Mouse (Mus musculus): ENCODE data around the gene Apol7a. TPM values are rescaled to one million over a fixed set of nuclear protein-coding genes. Genes with fewer than 3 reads are reported as not detected.
A peak's percentile ranks its signal among the peaks of the same experiment; 100 is the strongest.
"Not testable (repeated sequence)": the region's sequence is repeated elsewhere in the genome, so short reads cannot be mapped to it uniquely, and the experiment has no call there.

Gene Apol7a
- polyA plus RNA-seq, 1 experiment from 2014 or later, result 31.4 TPM

DNA sequence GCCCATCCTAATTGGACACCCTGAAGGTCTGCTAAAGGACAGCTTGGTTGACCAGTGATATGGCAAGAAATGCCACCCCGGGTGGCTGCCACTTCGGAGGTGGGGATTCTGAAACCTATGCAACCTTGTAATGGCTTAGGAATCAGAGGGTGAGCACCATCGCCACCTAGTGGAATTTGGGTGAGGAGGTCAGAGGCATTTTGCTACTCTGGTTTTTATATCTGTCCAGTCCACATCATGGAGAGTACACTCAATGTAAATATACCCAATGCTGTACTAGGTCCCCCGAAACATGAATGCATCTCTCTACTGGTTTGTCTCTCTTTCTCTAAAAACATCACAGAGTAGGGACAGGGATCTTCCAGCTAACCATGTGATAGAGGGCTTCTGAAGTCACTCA lies 13.8 kb upstream of the Apol7a start:
- H3K9ac ChIP-seq (ENCODE audit: low read depth, low read length); H3K36me3 ChIP-seq (ENCODE audit: control insufficient read depth, insufficient read depth); H3K9me3 ChIP-seq (ENCODE audit: control insufficient read depth); H3K4me3 ChIP-seq (ENCODE audit: low read depth, low read length); H3K27me3 ChIP-seq (replicated peaks; ENCODE audit: control insufficient read depth, insufficient read depth, low read length); H3K4me2 ChIP-seq (replicated peaks; ENCODE audit: low read depth); H3K27ac ChIP-seq (ENCODE audit: low read depth, low read length); H3K4me1 ChIP-seq (replicated peaks; ENCODE audit: control insufficient read depth, insufficient read depth, low read length); ATAC-seq: not testable (repeated sequence)
- 18% methylated on average over 4 of the region's 4 CpGs for WGBS
- peak; percentile 65 for TF ChIP-seq CTCF (IDR thresholded peaks at IDR 0.05; ENCODE audit: low read depth)

- 33% methylated on average over 1 of the region's 4 CpGs for WGBS
- not testable (repeated sequence) for H3K4me2 ChIP-seq (replicated peaks; ENCODE audit: low read depth); H3K9ac ChIP-seq (ENCODE audit: low read depth, low read length); H3K9me3 ChIP-seq (ENCODE audit: control insufficient read depth); H3K4me3 ChIP-seq (ENCODE audit: low read depth, low read length); H3K36me3 ChIP-seq (ENCODE audit: control insufficient read depth, insufficient read depth); H3K27ac ChIP-seq (ENCODE audit: low read depth, low read length); H3K27me3 ChIP-seq (replicated peaks; ENCODE audit: control insufficient read depth, insufficient read depth, low read length); H3K4me1 ChIP-seq (replicated peaks; ENCODE audit: control insufficient read depth, insufficient read depth, low read length)
- ATAC-seq, result peak; percentile 63
Measured at GRCm38 (mm10) chr15:77411035-77411434, 12.1 kb upstream of the Apol7a start, which contains the start of gene Apol9a. TSS of gene Apol9a (minus strand) at chr15:77411135.

DNA sequence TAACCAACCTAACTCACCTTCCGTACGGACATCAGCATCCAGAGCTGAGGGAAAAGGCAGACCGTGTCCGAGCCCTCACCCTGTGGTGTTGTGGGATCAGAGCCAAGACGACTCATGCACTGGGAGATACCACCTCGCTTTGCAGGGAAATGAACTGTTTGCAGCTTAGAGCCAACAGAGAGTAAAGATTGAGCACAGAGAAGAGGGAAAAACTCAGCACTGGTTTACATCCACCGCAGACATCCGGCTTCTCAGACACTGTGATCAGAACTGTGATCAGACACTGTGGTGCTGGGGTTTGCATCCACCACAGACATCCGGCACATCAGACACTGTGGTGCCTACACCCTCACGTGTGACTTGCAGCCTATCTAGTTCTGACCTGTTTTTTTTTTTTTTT lies 7.5 kb upstream of the Apol7a start:
- not testable (repeated sequence) for H3K9ac ChIP-seq (ENCODE audit: low read depth, low read length); H3K27me3 ChIP-seq (replicated peaks; ENCODE audit: control insufficient read depth, insufficient read depth, low read length); H3K36me3 ChIP-seq (ENCODE audit: control insufficient read depth, insufficient read depth); H3K4me3 ChIP-seq (ENCODE audit: low read depth, low read length); H3K4me2 ChIP-seq (replicated peaks; ENCODE audit: low read depth); H3K4me1 ChIP-seq (replicated peaks; ENCODE audit: control insufficient read depth, insufficient read depth, low read length); H3K27ac ChIP-seq (ENCODE audit: low read depth, low read length); H3K9me3 ChIP-seq (ENCODE audit: control insufficient read depth); ATAC-seq
- 64% methylated on average over 8 of the region's 10 CpGs for WGBS

GRCm38 (mm10) chr15:77397450-77398132 lies 1.3 kb downstream of the Apol7a start:
- H3K4me1 ChIP-seq (replicated peaks; ENCODE audit: control insufficient read depth, insufficient read depth, low read length); H3K9ac ChIP-seq (ENCODE audit: low read depth, low read length); H3K4me3 ChIP-seq (ENCODE audit: low read depth, low read length); H3K27me3 ChIP-seq (replicated peaks; ENCODE audit: control insufficient read depth, insufficient read depth, low read length); H3K36me3 ChIP-seq (ENCODE audit: control insufficient read depth, insufficient read depth); H3K9me3 ChIP-seq (ENCODE audit: control insufficient read depth): not testable (repeated sequence)
- peak overlapping the region; percentile 28; the same call in 1 of the 2 replicates for H3K27ac ChIP-seq (ENCODE audit: low read depth, low read length)
- WGBS, result 17% methylated on average over 11 of the region's 11 CpGs
- H3K4me2 ChIP-seq (replicated peaks; ENCODE audit: low read depth), result peak overlapping the region; percentile 54
- peak; percentile 85 for ATAC-seq

DNA sequence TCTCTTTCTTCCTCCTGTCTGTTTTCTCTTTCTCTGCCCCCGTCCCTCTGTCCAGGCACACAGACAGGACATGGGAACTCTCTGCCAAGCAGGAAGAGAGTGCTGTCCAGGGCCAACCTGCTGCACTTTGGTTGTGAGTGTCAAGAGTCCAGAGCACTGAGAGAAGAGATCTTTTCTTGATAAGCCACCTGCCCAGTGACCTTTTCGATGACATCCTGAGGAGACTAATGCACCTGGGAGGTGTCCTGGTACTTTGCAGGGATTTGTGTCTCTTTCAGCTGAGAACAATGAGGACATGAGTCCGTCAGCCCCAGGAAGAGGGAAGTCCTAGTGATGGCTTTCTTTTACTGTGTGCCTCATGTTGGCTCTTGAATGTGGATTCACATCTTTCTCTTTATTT lies 5.1 kb downstream of the Apol7a start:
- not testable (repeated sequence) for H3K27ac ChIP-seq (ENCODE audit: low read depth, low read length); H3K9ac ChIP-seq (ENCODE audit: low read depth, low read length); H3K4me2 ChIP-seq (replicated peaks; ENCODE audit: low read depth); H3K27me3 ChIP-seq (replicated peaks; ENCODE audit: control insufficient read depth, insufficient read depth, low read length); H3K4me3 ChIP-seq (ENCODE audit: low read depth, low read length); H3K4me1 ChIP-seq (replicated peaks; ENCODE audit: control insufficient read depth, insufficient read depth, low read length); H3K9me3 ChIP-seq (ENCODE audit: control insufficient read depth); H3K36me3 ChIP-seq (ENCODE audit: control insufficient read depth, insufficient read depth); ATAC-seq
- 47% methylated on average over 3 of the region's 3 CpGs for WGBS

- H3K27me3 ChIP-seq (replicated peaks; ENCODE audit: control insufficient read depth, insufficient read depth, low read length), result no peaks in the 10 kb centered on the region
- H3K36me3 ChIP-seq (ENCODE audit: control insufficient read depth, insufficient read depth), result no peaks in the 10 kb centered on the region
- WGBS, result 77% methylated on average over 2 of the region's 2 CpGs
- H3K4me1 ChIP-seq (replicated peaks; ENCODE audit: control insufficient read depth, insufficient read depth, low read length), result 0 out of 2 replicates have a peak, but pooled peaks cover 3% of the 10 kb centered on the region
- no peak overlapping the region for H3K4me3 ChIP-seq (ENCODE audit: low read depth, low read length)
- H3K4me2 ChIP-seq (replicated peaks; ENCODE audit: low read depth), result no peak overlapping the region
- peak; percentile 79 for ATAC-seq
- H3K9me3 ChIP-seq (ENCODE audit: control insufficient read depth), result no peaks in the 10 kb centered on the region
- H3K9ac ChIP-seq (ENCODE audit: low read depth, low read length), result no peak overlapping the region
- no peak overlapping the region for H3K27ac ChIP-seq (ENCODE audit: low read depth, low read length)
- TF ChIP-seq CTCF (IDR thresholded peaks at IDR 0.05; ENCODE audit: low read depth), result no peak
Measured at GRCm38 (mm10) chr15:77387462-77387861, 11.4 kb downstream of the Apol7a start.

All from intestine, postnatal 0 days (tissue).